Mouse (Mus musculus): Measurements from ENCODE around the gene Twnk.

Gene Twnk

GRCm38 (mm10) chr19:45048644-45049365 is 43.3 kb downstream of the Twnk start:
- no peak for DNase-seq (ENCODE audit: low read depth, low spot score)

- no peak for DNase-seq (ENCODE audit: low read depth, low spot score)
Measured at GRCm38 (mm10) chr19:45049523-45049922, 44.1 kb downstream of the Twnk start.

GRCm38 (mm10) chr19:45053451-45053850 is 48.0 kb downstream of the Twnk start:
- no peak for DNase-seq (ENCODE audit: low read depth, low spot score)

GRCm38 (mm10) chr19:45054892-45055690 is 49.6 kb downstream of the Twnk start:
- DNase-seq (ENCODE audit: low read depth, low spot score): no peak

- no peak for DNase-seq (ENCODE audit: low read depth, low spot score)
Measured at GRCm38 (mm10) chr19:45056364-45056763, 50.9 kb downstream of the Twnk start.

- DNase-seq (ENCODE audit: low read depth, low spot score): no peak
Measured at GRCm38 (mm10) chr19:45056908-45057698, 51.6 kb downstream of the Twnk start.

- no peak for DNase-seq (ENCODE audit: low read depth, low spot score)
Measured at GRCm38 (mm10) chr19:45057724-45058112, 52.3 kb downstream of the Twnk start.

- DNase-seq (ENCODE audit: low read depth, low spot score): peak; percentile 94
Measured at GRCm38 (mm10) chr19:45058113-45058839, 52.8 kb downstream of the Twnk start.

GRCm38 (mm10) chr19:45058841-45059240 is 53.4 kb downstream of the Twnk start:
- DNase-seq (ENCODE audit: low read depth, low spot score): no peak
